Mouse (Mus musculus) spleen, adult 2 months (tissue): ENCODE measurements around the gene Abcb8. TPM values are rescaled to one million over a fixed set of nuclear protein-coding genes. Genes with fewer than 3 reads are reported as not detected.

Experiments
- DNase-seq, 2 experiments: peaks; one replicate each; pipeline versions ENCODE4 v3.0.0 to v3.0.0-alpha.2; 2012 to 2021; ENCODE audit warnings: low spot score in 2 of 2, low read depth in 1 of 2
- H3K27ac ChIP-seq: fragments of 200-500 bp; 2 replicates; pipeline ENCODE4 v1.5.1; 2012; ENCODE audit warnings: low read length, inconsistent platforms; ENCODE audit not compliant: insufficient read depth
- H3K27me3 ChIP-seq: fragments of 200-500 bp; 2 replicates; pipeline ENCODE4 v1.6.1; 2012; ENCODE audit warnings: mild to moderate bottlenecking, moderate library complexity, low read length, inconsistent platforms; ENCODE audit not compliant: control insufficient read depth, insufficient read depth
- H3K36me3 ChIP-seq: fragments of 200-500 bp; 2 replicates; pipeline ENCODE4 v1.6.1; 2012; ENCODE audit warnings: mild to moderate bottlenecking, low read length, inconsistent platforms; ENCODE audit not compliant: control insufficient read depth, insufficient read depth
- H3K4me1 ChIP-seq: fragments of 200-500 bp; 2 replicates; pipeline ENCODE4 v1.6.1; 2011; ENCODE audit warnings: inconsistent platforms; ENCODE audit not compliant: control insufficient read depth, insufficient read depth, insufficient read length
- H3K4me3 ChIP-seq: fragments of 200-500 bp; 2 replicates; pipeline ENCODE4 v1.5.1; 2011; ENCODE audit warnings: mild to moderate bottlenecking, inconsistent platforms; ENCODE audit not compliant: insufficient read depth, insufficient read length; ENCODE audit errors: extremely low read depth
- CTCF ChIP-seq: fragments of 200-500 bp; IDR thresholded peaks from 2 replicates; pipeline ENCODE4 v1.5.1; 2011; ENCODE audit warnings: mild to moderate bottlenecking, inconsistent platforms; ENCODE audit not compliant: insufficient read depth, insufficient read length, insufficient replicate concordance; ENCODE audit errors: extremely low read depth
- POLR2A ChIP-seq: fragments of 200-500 bp; IDR thresholded peaks from 2 replicates; pipeline ENCODE4 v1.6.1; 2011; ENCODE audit warnings: low read depth, low read length, inconsistent platforms
- WGBS: fragments of 180-500 bp; shearing (Covaris S2); methylation state at CpG from one replicate; pipeline ENCODE4 v1.1.7; 2018; 5-methylcytosine and 5-hydroxymethylcytosine counted together
- polyA plus RNA-seq: library from polyadenylated mRNA; depleted of rRNA; stranded (reverse); fragments of >200 nt; gene quantifications from 2 replicates; pipeline ENCODE4 v1.2.3, GENCODE M21; 2012

Gene Abcb8
- polyA plus RNA-seq, 1 experiment = 31.3 TPM

- DNase-seq = peak; percentile 78 to 82
- under 1% methylated on average over 58 of the region's 60 CpGs for WGBS
- TF ChIP-seq POLR2A = peak; percentile 9; the same call in 1 of the 2 replicates
- no peak for TF ChIP-seq CTCF
- Histone ChIP-seq H3K36me3 (peaks cover 9% of the 10 kb centered on the region), H3K27ac (peak overlapping the region; percentile 95), H3K4me1 (peaks cover 10% of the 10 kb centered on the region; the same call in 1 of the 2 replicates), H3K27me3 (no peaks in the 10 kb centered on the region), H3K4me3 (peak overlapping the region; percentile 88)
Measured at GRCm38 (mm10) chr5:24424861-24425411, 31.5 kb downstream of the Abcb8 start.

GRCm38 (mm10) chr5:24425421-24426036 is 32.1 kb downstream of the Abcb8 start:
- peaks cover 12% of the 10 kb centered on the region for H3K36me3 ChIP-seq
- peak; percentile 39 to 61 for DNase-seq

GRCm38 (mm10) chr5:24426037-24426432 is 32.6 kb downstream of the Abcb8 start:
- Histone ChIP-seq H3K36me3 (peaks cover 17% of the 10 kb centered on the region), H3K27me3 (no peaks in the 10 kb centered on the region), H3K27ac (no peak overlapping the region), H3K4me1 (peaks cover 10% of the 10 kb centered on the region; the same call in 1 of the 2 replicates), H3K4me3 (peak overlapping the region; percentile 88; the same call in 1 of the 2 replicates)
- 19% methylated on average over 10 of the region's 10 CpGs for WGBS
- no peak for DNase-seq
- no peak for TF ChIP-seq CTCF
- TF ChIP-seq POLR2A = no peak

More at GRCm38 (mm10) chr5:24425421-24426036, 32.1 kb downstream of the Abcb8 start:
- Histone ChIP-seq H3K27me3 (no peaks in the 10 kb centered on the region), H3K27ac (peak overlapping the region; percentile 74), H3K4me3 (peak overlapping the region; percentile 88), H3K4me1 (peaks cover 10% of the 10 kb centered on the region; the same call in 1 of the 2 replicates)
- 1% methylated on average over 28 of the region's 30 CpGs for WGBS
- TF ChIP-seq CTCF (no peak), POLR2A (no peak)

GRCm38 (mm10) chr5:24426556-24427284 is 33.3 kb downstream of the Abcb8 start:
- H3K27ac ChIP-seq = no peak overlapping the region
- no peak for TF ChIP-seq POLR2A
- no peak for TF ChIP-seq CTCF
- H3K27me3 ChIP-seq = no peaks in the 10 kb centered on the region
- peaks cover 10% of the 10 kb centered on the region; the same call in 1 of the 2 replicates for H3K4me1 ChIP-seq
- peaks cover 24% of the 10 kb centered on the region for H3K36me3 ChIP-seq
- H3K4me3 ChIP-seq = no peak overlapping the region
- 49% methylated on average over 9 of the region's 9 CpGs for WGBS
- no peak for DNase-seq

GRCm38 (mm10) chr5:24427285-24427633 is 33.8 kb downstream of the Abcb8 start:
- 83% methylated on average over 12 of the region's 12 CpGs for WGBS
- Histone ChIP-seq H3K36me3 (peaks cover 28% of the 10 kb centered on the region), H3K4me3 (no peak overlapping the region), H3K4me1 (peaks cover 10% of the 10 kb centered on the region; the same call in 1 of the 2 replicates), H3K27ac (no peak overlapping the region), H3K27me3 (no peaks in the 10 kb centered on the region)
- TF ChIP-seq POLR2A = no peak
- no peak for TF ChIP-seq CTCF
- no peak for DNase-seq

- 72% methylated on average over 15 of the region's 15 CpGs for WGBS
- Histone ChIP-seq H3K4me3 (no peak overlapping the region), H3K4me1 (peaks cover 10% of the 10 kb centered on the region; the same call in 1 of the 2 replicates), H3K27me3 (no peaks in the 10 kb centered on the region), H3K36me3 (peaks cover 35% of the 10 kb centered on the region), H3K27ac (no peak overlapping the region)
- TF ChIP-seq POLR2A (no peak), CTCF (no peak)
- DNase-seq = no peak
Measured at GRCm38 (mm10) chr5:24427981-24428402, 34.5 kb downstream of the Abcb8 start.
